Mouse (Mus musculus): Measurements from ENCODE around the gene Slc35g2. TPM values are rescaled to one million over a fixed set of nuclear protein-coding genes. Genes with fewer than 3 reads are reported as not detected.

Gene Slc35g2
- polyA plus RNA-seq, 1 experiment, result not detected

DNA sequence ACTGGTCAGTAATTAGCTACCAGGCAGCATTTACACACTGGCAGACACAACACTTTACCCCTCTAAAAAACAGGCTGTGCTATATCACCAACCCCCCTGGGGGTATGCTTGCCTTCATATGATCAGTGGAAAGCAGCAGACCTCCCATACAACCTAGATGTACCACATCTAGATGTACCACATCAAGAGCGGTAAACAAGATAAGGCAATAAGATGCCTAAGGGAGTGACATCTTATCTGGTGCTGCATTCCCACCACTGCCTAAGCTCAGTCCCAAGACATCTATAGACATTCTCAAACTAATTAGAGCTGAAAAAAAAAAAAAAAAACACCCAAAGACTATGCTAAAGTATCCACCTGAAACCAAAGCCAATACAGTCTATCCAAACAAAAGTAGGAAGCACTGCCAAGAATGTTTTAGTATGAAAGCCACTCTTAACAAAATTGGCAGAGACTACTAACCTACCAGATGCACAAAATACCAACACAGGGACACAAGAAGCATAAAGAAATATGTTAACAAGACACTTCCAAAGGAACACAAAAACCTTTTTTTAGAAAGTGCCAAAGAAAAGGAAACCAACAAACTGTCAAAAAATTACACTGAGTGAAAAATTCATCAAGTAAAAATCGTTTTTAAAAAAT is 35.1 kb downstream of the Slc35g2 start:
- TF ChIP-seq USF1 (IDR thresholded peaks at IDR 0.05; ENCODE audit: low read depth), result no peak
- no peak for TF ChIP-seq MAX (IDR thresholded peaks at IDR 0.05)
- TF ChIP-seq CEBPB (IDR thresholded peaks at IDR 0.05; ENCODE audit: low read depth), result no peak
- no peak for TF ChIP-seq FOSL1 (IDR thresholded peaks at IDR 0.05; ENCODE audit: insufficient read depth, low read length, poor library complexity, severe bottlenecking)
- TF ChIP-seq CTCF (IDR thresholded peaks at IDR 0.05; ENCODE audit: control insufficient read depth, insufficient read depth, insufficient read length), result no peak
- TF ChIP-seq MYOD1 (IDR thresholded peaks at IDR 0.05; ENCODE audit: control insufficient read depth, insufficient read length, low read depth), result no peak
- TF ChIP-seq MYOG (IDR thresholded peaks at IDR 0.05; ENCODE audit: control insufficient read depth, extremely low read depth, insufficient read length), result no peak
- Histone ChIP-seq H3ac (ENCODE audit: control insufficient read depth, insufficient read length, low read depth) (no peak overlapping the region), H3K4me3 (ENCODE audit: insufficient read depth, poor library complexity, severe bottlenecking) (no peak overlapping the region), H3K79me3 (ENCODE audit: low read depth) (peaks cover 86% of the 10 kb centered on the region), H3K36me3 (ENCODE audit: control insufficient read depth, insufficient read depth) (no peaks in the 10 kb centered on the region), H3K27me3 (ENCODE audit: control insufficient read depth, insufficient read depth, insufficient read length) (no peaks in the 10 kb centered on the region), H3K79me2 (ENCODE audit: control insufficient read depth, insufficient read depth) (peaks cover 100% of the 10 kb centered on the region)

DNA sequence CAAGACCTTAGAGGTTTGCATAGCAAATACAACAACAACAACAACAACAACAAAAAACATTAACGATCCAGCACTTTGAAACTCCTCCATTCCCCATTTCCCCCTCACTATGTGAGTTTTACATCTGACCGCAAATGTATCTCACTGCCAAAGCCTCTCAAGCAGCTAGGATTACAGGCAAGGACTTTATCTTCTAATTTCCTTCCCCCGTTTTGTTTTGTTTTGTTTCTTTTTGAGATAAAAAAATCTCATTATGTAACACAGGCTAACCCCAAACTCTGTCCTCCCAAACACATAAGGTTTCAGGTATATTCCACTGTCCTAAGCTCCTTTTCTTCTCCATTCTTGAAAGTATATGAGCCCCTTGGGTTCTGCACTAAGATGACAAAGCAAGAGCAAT is 36.2 kb downstream of the Slc35g2 start:
- peaks cover 82% of the 10 kb centered on the region for H3K79me3 ChIP-seq (ENCODE audit: low read depth)
- TF ChIP-seq FOSL1 (IDR thresholded peaks at IDR 0.05; ENCODE audit: insufficient read depth, low read length, poor library complexity, severe bottlenecking) (no peak), USF1 (IDR thresholded peaks at IDR 0.05; ENCODE audit: low read depth) (no peak), CEBPB (IDR thresholded peaks at IDR 0.05; ENCODE audit: low read depth) (no peak), MYOD1 (IDR thresholded peaks at IDR 0.05; ENCODE audit: control insufficient read depth, insufficient read length, low read depth) (no peak), MYOG (IDR thresholded peaks at IDR 0.05; ENCODE audit: control insufficient read depth, extremely low read depth, insufficient read length) (no peak), CTCF (IDR thresholded peaks at IDR 0.05; ENCODE audit: control insufficient read depth, insufficient read depth, insufficient read length) (no peak), MAX (IDR thresholded peaks at IDR 0.05) (no peak)
- H3ac ChIP-seq (ENCODE audit: control insufficient read depth, insufficient read length, low read depth), result no peak overlapping the region
- no peak overlapping the region for H3K4me3 ChIP-seq (ENCODE audit: insufficient read depth, poor library complexity, severe bottlenecking)
- H3K79me2 ChIP-seq (ENCODE audit: control insufficient read depth, insufficient read depth), result peaks cover 100% of the 10 kb centered on the region
- H3K36me3 ChIP-seq (ENCODE audit: control insufficient read depth, insufficient read depth), result no peaks in the 10 kb centered on the region
- H3K27me3 ChIP-seq (ENCODE audit: control insufficient read depth, insufficient read depth, insufficient read length), result no peaks in the 10 kb centered on the region

DNA sequence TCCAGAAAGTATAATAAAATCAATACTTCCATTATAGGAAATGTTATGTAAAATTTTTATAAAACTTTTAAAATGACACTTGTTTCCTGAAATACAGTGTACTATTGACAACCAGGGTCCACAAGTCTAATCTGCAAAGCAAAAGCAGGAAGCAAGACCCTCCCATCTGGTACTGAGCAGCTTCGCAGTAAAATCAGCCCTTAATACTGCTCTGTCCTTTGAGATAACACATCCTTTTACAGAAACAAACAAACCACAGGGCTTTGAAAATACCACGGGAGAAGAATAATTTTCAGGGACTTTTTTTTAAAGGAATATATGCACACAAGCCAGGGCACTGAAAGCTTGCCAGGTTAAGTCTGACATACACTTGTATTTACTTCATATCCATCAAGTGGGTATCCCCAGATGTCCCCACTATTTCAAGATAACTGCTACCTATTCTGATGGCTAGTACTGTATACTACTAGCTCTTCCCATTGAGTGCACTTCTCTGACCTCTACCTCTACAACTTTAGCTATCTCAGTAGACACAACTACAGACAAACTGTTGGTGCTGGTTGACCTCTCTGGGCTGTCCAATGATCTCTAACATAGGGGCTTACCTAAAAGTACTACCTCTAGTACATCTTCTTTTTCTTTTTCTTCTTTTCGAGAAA is 37.9 kb downstream of the Slc35g2 start:
- TF ChIP-seq CEBPB (IDR thresholded peaks at IDR 0.05; ENCODE audit: low read depth) (no peak), MYOD1 (IDR thresholded peaks at IDR 0.05; ENCODE audit: control insufficient read depth, insufficient read length, low read depth) (no peak), CTCF (IDR thresholded peaks at IDR 0.05; ENCODE audit: control insufficient read depth, insufficient read depth, insufficient read length) (no peak), FOSL1 (IDR thresholded peaks at IDR 0.05; ENCODE audit: insufficient read depth, low read length, poor library complexity, severe bottlenecking) (no peak), MYOG (IDR thresholded peaks at IDR 0.05; ENCODE audit: control insufficient read depth, extremely low read depth, insufficient read length) (no peak), MAX (IDR thresholded peaks at IDR 0.05) (no peak), USF1 (IDR thresholded peaks at IDR 0.05; ENCODE audit: low read depth) (no peak)
- H3K4me3 ChIP-seq (ENCODE audit: insufficient read depth, poor library complexity, severe bottlenecking), result no peak overlapping the region
- H3K36me3 ChIP-seq (ENCODE audit: control insufficient read depth, insufficient read depth), result no peaks in the 10 kb centered on the region
- peaks cover 84% of the 10 kb centered on the region for H3K79me3 ChIP-seq (ENCODE audit: low read depth)
- no peaks in the 10 kb centered on the region for H3K27me3 ChIP-seq (ENCODE audit: control insufficient read depth, insufficient read depth, insufficient read length)
- no peak overlapping the region for H3ac ChIP-seq (ENCODE audit: control insufficient read depth, insufficient read length, low read depth)
- peaks cover 99% of the 10 kb centered on the region for H3K79me2 ChIP-seq (ENCODE audit: control insufficient read depth, insufficient read depth)

DNA sequence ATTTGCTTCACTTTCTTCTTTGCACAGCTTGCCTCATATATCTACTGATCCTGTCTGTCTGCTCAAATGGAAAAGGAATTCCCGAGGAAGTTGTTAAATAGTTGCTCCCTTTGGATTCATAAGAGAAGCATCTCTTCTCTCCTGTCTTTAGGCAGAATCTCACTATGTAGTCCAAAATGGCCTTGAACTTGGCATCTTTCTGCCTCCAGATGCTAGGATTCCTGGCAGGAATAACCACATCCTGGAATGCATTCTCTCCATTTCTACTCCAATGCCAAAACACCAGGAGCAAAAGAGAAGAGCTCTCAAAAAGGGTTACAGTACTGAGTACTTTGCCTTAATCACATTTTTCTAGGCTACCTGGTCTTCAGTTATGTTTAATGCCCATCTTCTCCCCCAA is 39.6 kb downstream of the Slc35g2 start:
- Histone ChIP-seq H3K79me2 (ENCODE audit: control insufficient read depth, insufficient read depth) (peaks cover 99% of the 10 kb centered on the region), H3K36me3 (ENCODE audit: control insufficient read depth, insufficient read depth) (no peaks in the 10 kb centered on the region), H3K79me3 (ENCODE audit: low read depth) (peaks cover 81% of the 10 kb centered on the region), H3K4me3 (ENCODE audit: insufficient read depth, poor library complexity, severe bottlenecking) (no peak overlapping the region), H3ac (ENCODE audit: control insufficient read depth, insufficient read length, low read depth) (no peak overlapping the region), H3K27me3 (ENCODE audit: control insufficient read depth, insufficient read depth, insufficient read length) (no peaks in the 10 kb centered on the region)
- TF ChIP-seq MAX (IDR thresholded peaks at IDR 0.05) (no peak), CTCF (IDR thresholded peaks at IDR 0.05; ENCODE audit: control insufficient read depth, insufficient read depth, insufficient read length) (no peak), FOSL1 (IDR thresholded peaks at IDR 0.05; ENCODE audit: insufficient read depth, low read length, poor library complexity, severe bottlenecking) (no peak), CEBPB (IDR thresholded peaks at IDR 0.05; ENCODE audit: low read depth) (no peak), USF1 (IDR thresholded peaks at IDR 0.05; ENCODE audit: low read depth) (no peak), MYOG (IDR thresholded peaks at IDR 0.05; ENCODE audit: control insufficient read depth, extremely low read depth, insufficient read length) (no peak), MYOD1 (IDR thresholded peaks at IDR 0.05; ENCODE audit: control insufficient read depth, insufficient read length, low read depth) (no peak)

DNA sequence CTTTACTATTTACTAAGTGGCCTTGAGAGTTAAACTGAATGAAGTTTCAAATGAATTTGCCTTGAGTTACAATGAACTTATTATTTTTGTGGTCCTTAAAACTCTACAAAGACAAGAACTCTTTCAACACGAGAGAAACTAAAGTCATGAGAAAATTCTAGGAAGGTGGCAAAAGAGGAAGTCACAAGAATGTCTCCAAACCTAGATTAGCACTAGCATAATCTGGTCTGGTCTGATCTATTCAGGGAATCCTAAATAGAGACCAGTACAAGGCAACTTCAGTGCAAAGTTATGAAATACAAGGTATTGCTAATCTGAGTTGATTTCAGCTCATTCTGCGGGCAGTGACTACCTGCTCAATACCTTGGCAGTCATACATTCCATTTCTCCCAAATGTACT is 45.7 kb downstream of the Slc35g2 start:
- no peak overlapping the region for H3K4me3 ChIP-seq (ENCODE audit: insufficient read depth, poor library complexity, severe bottlenecking)
- H3ac ChIP-seq (ENCODE audit: control insufficient read depth, insufficient read length, low read depth), result no peak overlapping the region
- peaks cover 99% of the 10 kb centered on the region for H3K79me2 ChIP-seq (ENCODE audit: control insufficient read depth, insufficient read depth)
- H3K27me3 ChIP-seq (ENCODE audit: control insufficient read depth, insufficient read depth, insufficient read length), result no peaks in the 10 kb centered on the region
- H3K79me3 ChIP-seq (ENCODE audit: low read depth), result peaks cover 86% of the 10 kb centered on the region
- H3K36me3 ChIP-seq (ENCODE audit: control insufficient read depth, insufficient read depth), result no peaks in the 10 kb centered on the region
- TF ChIP-seq FOSL1 (IDR thresholded peaks at IDR 0.05; ENCODE audit: insufficient read depth, low read length, poor library complexity, severe bottlenecking) (no peak), CEBPB (IDR thresholded peaks at IDR 0.05; ENCODE audit: low read depth) (no peak), MAX (IDR thresholded peaks at IDR 0.05) (no peak), USF1 (IDR thresholded peaks at IDR 0.05; ENCODE audit: low read depth) (no peak), MYOD1 (IDR thresholded peaks at IDR 0.05; ENCODE audit: control insufficient read depth, insufficient read length, low read depth) (no peak), MYOG (IDR thresholded peaks at IDR 0.05; ENCODE audit: control insufficient read depth, extremely low read depth, insufficient read length) (no peak), CTCF (IDR thresholded peaks at IDR 0.05; ENCODE audit: control insufficient read depth, insufficient read depth, insufficient read length) (no peak)

Data from C2C12 (cell line).